Mouse (Mus musculus) embryo, embryonic 10.5 days (tissue): ENCODE data around the gene Ms4a4c.
"Not testable (repeated sequence)": the region's sequence is repeated elsewhere in the genome, so short reads cannot be mapped to it uniquely, and the experiment has no call there.

Source experiments
- DNase-seq: peaks from one replicate; pipeline ENCODE4 v3.0.0-alpha.2; 2015; ENCODE audit warnings: low spot score

Ms4a4c gene

DNA sequence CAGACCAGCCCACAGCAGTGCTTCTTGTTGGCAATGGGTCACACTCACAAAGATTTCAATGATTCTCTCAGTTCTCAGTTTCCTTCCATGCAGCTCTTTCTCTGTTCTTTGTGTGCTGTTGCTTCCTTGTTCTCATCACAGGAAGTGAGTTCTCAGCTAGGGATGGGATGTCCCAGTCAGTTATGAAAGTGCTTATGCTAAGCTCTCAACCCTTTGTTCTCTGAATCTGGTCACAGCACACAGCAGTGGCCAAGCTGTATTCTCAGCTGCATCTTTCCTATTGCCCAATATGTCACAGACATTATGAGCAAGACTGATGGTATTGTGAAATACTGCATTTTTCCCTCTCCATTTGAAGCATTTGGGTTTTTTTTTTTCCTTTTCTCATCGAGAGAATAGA lies 60.2 kb downstream of the Ms4a4c start:
- DNase-seq, result not testable (repeated sequence)

DNA sequence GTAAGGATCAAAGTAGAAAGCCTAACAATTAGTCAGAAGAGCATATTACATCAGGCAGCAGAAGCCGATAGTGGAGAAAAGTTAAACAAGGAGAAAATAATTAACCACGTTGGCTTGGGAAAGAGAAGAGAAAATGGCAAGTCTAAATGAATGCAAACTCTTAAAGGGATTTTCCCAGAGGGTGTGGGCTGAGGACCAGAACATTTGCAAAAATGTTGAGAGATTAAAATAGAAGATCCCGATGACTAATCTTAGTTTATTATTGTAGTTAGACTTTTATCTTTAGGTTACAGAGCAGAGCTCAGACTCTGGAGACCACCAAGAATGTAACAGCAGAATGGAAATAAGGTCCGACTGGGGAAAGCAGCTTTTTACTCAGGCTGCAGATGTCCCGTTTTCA lies 61.9 kb downstream of the Ms4a4c start:
- DNase-seq, result no peak

DNA sequence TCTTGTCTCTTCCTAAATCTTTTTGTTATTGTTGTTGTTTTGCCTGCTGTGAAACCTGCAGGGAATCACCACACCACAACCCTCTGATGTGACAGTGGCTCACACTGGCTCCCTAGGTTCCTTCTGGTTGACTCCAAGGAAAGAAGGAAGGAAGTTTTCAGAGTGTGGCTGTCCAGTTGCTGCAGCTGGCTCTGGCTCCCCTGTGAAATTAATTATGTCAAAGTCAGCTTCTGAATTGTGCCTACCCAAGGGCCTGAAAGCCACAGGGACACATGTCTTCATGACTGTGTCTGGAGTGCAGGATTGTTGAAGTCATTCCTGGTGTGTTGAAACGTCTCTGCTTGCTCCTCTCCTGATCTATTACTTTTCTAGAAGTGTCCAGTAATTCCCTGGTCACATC lies 63.8 kb downstream of the Ms4a4c start:
- DNase-seq, result not testable (repeated sequence)

DNA sequence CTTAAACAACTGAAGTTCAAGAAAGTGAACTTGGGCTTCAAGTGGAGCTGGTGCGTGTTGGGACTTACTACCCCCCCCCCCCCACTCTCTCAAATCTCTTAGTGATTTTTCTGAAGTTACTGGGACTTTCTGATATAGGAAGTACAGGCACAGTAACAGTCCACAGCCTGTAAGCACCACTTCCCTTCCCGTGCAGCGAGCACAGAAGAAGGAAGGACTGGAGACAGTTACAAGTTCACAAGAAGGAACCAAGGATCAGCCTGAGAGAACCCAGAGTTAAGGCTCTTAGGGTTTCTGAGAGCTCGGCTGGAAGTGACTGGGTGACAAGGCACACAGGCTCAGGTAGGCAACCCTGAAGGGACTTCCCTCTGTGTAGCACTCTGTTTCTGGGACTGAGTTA lies 64.6 kb downstream of the Ms4a4c start, which contains the start of gene Ms4a6c:
Gene Ms4a6c (plus strand): TSS at position 152 of the 400 bp plus-strand sequence.
- not testable (repeated sequence) for DNase-seq
